Comparison of ENCODE assay signal across 8 mouse cellular contexts in genomic region chr2:172346933-172347611, GRCm38 (mm10). TPM values are rescaled to one million over a fixed set of nuclear protein-coding genes. Genes with fewer than 3 reads are reported as not detected.
DNase-seq lines count a peak whose midpoint lies in the region; ATAC-seq and TF ChIP-seq lines count a peak whose summit lies in the region.

No protein-coding gene starts in this region.

- 59% methylated on average over 8 of the region's 8 CpGs for WGBS in heart, embryonic 15.5 days
- WGBS in heart, adult 2 months: 87% methylated on average over 8 of the region's 8 CpGs
- 65% methylated on average over 8 of the region's 8 CpGs for WGBS in hindbrain, embryonic 16.5 days
- 71% methylated on average over 8 of the region's 8 CpGs for WGBS in midbrain, postnatal 0 days

- no peaks in the 10 kb centered on the region for H3K27me3 ChIP-seq in heart, embryonic 15.5 days
- H3K27me3 ChIP-seq in heart, adult 2 months (ENCODE audit: control insufficient read depth, insufficient read depth, low read length): no peaks in the 10 kb centered on the region
- H3K27me3 ChIP-seq in hindbrain, embryonic 16.5 days (replicated peaks; ENCODE audit: control insufficient read depth, insufficient read depth, low read length): no peaks in the 10 kb centered on the region
- H3K27me3 ChIP-seq in midbrain, postnatal 0 days (ENCODE audit: insufficient read depth, low read length): no peaks in the 10 kb centered on the region

- intact Hi-C loops in heart, adult 2 months (cut with DNase I): loop anchor here (10.0 kb wide), 1 partner anchor 98 kb away; the partner anchor contains the start of gene Rtf2

- H3K9ac ChIP-seq in heart, embryonic 15.5 days: no peak overlapping the region
- no peak overlapping the region for H3K9ac ChIP-seq in heart, adult 2 months (ENCODE audit: low read depth, low read length)
- H3K9ac ChIP-seq in hindbrain, embryonic 16.5 days (ENCODE audit: low read depth, low read length): no peak overlapping the region
- no peak overlapping the region for H3K9ac ChIP-seq in midbrain, postnatal 0 days (replicated peaks; ENCODE audit: low read length, poor library complexity, severe bottlenecking)

- no peaks in the 10 kb centered on the region for H3K36me3 ChIP-seq in heart, embryonic 15.5 days
- H3K36me3 ChIP-seq in heart, adult 2 months (ENCODE audit: control insufficient read depth, insufficient read depth, low read length): no peaks in the 10 kb centered on the region
- no peaks in the 10 kb centered on the region for H3K36me3 ChIP-seq in hindbrain, embryonic 16.5 days (ENCODE audit: control insufficient read depth, insufficient read depth, low read length)
- no peaks in the 10 kb centered on the region for H3K36me3 ChIP-seq in midbrain, postnatal 0 days (ENCODE audit: insufficient read depth, low read length)

- TF ChIP-seq POLR2A in heart, adult 2 months (IDR thresholded peaks at IDR 0.05; ENCODE audit: insufficient read depth, low read depth, low read length): no peak

- TF ChIP-seq CTCF in heart, adult 2 months (IDR thresholded peaks at IDR 0.05): no peak
- TF ChIP-seq CTCF in midbrain, postnatal 0 days (IDR thresholded peaks at IDR 0.05): no peak

- H3K9me3 ChIP-seq in heart, embryonic 15.5 days (replicated peaks): no peaks in the 10 kb centered on the region
- no peaks in the 10 kb centered on the region for H3K9me3 ChIP-seq in hindbrain, embryonic 16.5 days (ENCODE audit: control insufficient read depth, low read length)
- no peaks in the 10 kb centered on the region for H3K9me3 ChIP-seq in midbrain, postnatal 0 days (ENCODE audit: low read length)

- ATAC-seq in heart, embryonic 15.5 days (replicated peaks; ENCODE audit: insufficient number of reproducible peaks, insufficient read depth, low FRiP score, low read depth): no peak
- no peak for ATAC-seq in hindbrain, embryonic 16.5 days
- ATAC-seq in midbrain, postnatal 0 days (ENCODE audit: low FRiP score): no peak

- peaks cover 34% of the 10 kb centered on the region for H3K4me1 ChIP-seq in heart, embryonic 15.5 days (replicated peaks)
- peaks cover 1% of the 10 kb centered on the region for H3K4me1 ChIP-seq in heart, adult 2 months (ENCODE audit: control insufficient read depth, insufficient read depth, low read length)
- H3K4me1 ChIP-seq in hindbrain, embryonic 16.5 days (ENCODE audit: control insufficient read depth, insufficient read depth, low read depth, low read length): peaks cover 22% of the 10 kb centered on the region
- H3K4me1 ChIP-seq in midbrain, postnatal 0 days (ENCODE audit: insufficient read depth, low read length): peaks cover 3% of the 10 kb centered on the region; the same call in 1 of the 2 replicates

- H3K4me3 ChIP-seq in heart, embryonic 15.5 days: peak overlapping the region; percentile 74; the same call in 1 of the 2 replicates
- H3K4me3 ChIP-seq in heart, adult 2 months: no peak overlapping the region
- no peak overlapping the region for H3K4me3 ChIP-seq in hindbrain, embryonic 16.5 days (ENCODE audit: low read length)
- peak overlapping the region; percentile 64; the same call in 1 of the 2 replicates for H3K4me3 ChIP-seq in midbrain, postnatal 0 days (ENCODE audit: low read depth, low read length)

- H3K4me2 ChIP-seq in heart, embryonic 15.5 days: peak overlapping the region; percentile 96
- H3K4me2 ChIP-seq in hindbrain, embryonic 16.5 days (ENCODE audit: low read length): peak overlapping the region; percentile 100
- peak overlapping the region; percentile 100 for H3K4me2 ChIP-seq in midbrain, postnatal 0 days (ENCODE audit: low read depth, low read length, poor library complexity, severe bottlenecking)

- no peaks in the 10 kb centered on the region for H3K79me2 ChIP-seq in heart, adult 2 months (replicated peaks; ENCODE audit: control insufficient read depth, insufficient read depth, low read length)

- DNase-seq in heart, adult 2 months: no peak
- DNase-seq in embryo, embryonic 10.5 days (ENCODE audit: low spot score): peak; percentile 42
- no peak for DNase-seq in midbrain, postnatal 0 days (ENCODE audit: low spot score)
- no peak for DNase-seq in left cerebral cortex, adult 8-10 months (ENCODE audit: low spot score in 2 of 2)
- no peak for DNase-seq in layer of hippocampus, adult 9-11 months
- no peak for DNase-seq in natural killer cell, adult 2 months (ENCODE audit: low spot score in 2 of 2)

- TF ChIP-seq EP300 in heart, adult 2 months (IDR thresholded peaks at IDR 0.05; ENCODE audit: insufficient read depth, low read depth, low read length): no peak

- H3K27ac ChIP-seq in heart, embryonic 15.5 days: no peak overlapping the region
- no peak overlapping the region for H3K27ac ChIP-seq in heart, adult 2 months
- H3K27ac ChIP-seq in hindbrain, embryonic 16.5 days (ENCODE audit: low read depth, low read length): no peak overlapping the region
- no peak overlapping the region for H3K27ac ChIP-seq in midbrain, postnatal 0 days (ENCODE audit: low read depth, low read length)

RNA-seq across cellular contexts. Expression of gene Fam210b, which starts 1.7 kb away (rescaled TPM):
- 15.8 and 18.1 TPM in 2 replicates for polyA plus RNA-seq in heart, embryonic 15.5 days (2015; fragmentation: Nextera tagmentation; extraction: Ambion mirVana)
- total RNA-seq in heart, adult 2 months (2021): 1 to 10 TPM; 5.4 to 6.1 TPM
- 6.4 and 9.4 TPM in 2 replicates for polyA plus RNA-seq in heart, adult 2 months (2012; rRNA removed)
- polyA plus RNA-seq in hindbrain, embryonic 16.5 days (2015; fragmentation: Nextera tagmentation; extraction: Ambion mirVana): 18.8 and 20.8 TPM in 2 replicates
- total RNA-seq in midbrain, postnatal 0 days (2014; rRNA removed): 10.2 and 10.8 TPM in 2 replicates
- polyA plus RNA-seq in midbrain, postnatal 0 days (2015; fragmentation: Nextera tagmentation; extraction: Ambion mirVana): 21.1 and 21.9 TPM in 2 replicates
- total RNA-seq in left cerebral cortex, adult 8-10 months (2022): 10 to 100 TPM; 14.2 to 17.6 (median 16.2) TPM

RNA-seq across cellular contexts. Expression of gene Aurka, which starts 23.3 kb away (rescaled TPM):
- polyA plus RNA-seq in heart, embryonic 15.5 days (2015; fragmentation: Nextera tagmentation; extraction: Ambion mirVana): 76.8 and 82.2 TPM in 2 replicates
- total RNA-seq in heart, adult 2 months (2021): under 1 TPM; 0.42 to 0.45 TPM
- polyA plus RNA-seq in heart, adult 2 months (2012; rRNA removed): 0.53 and 1.4 TPM in 2 replicates
- polyA plus RNA-seq in hindbrain, embryonic 16.5 days (2015; fragmentation: Nextera tagmentation; extraction: Ambion mirVana): 17.0 and 20.8 TPM in 2 replicates
- total RNA-seq in midbrain, postnatal 0 days (2014; rRNA removed): 4.2 and 7.6 TPM in 2 replicates
- polyA plus RNA-seq in midbrain, postnatal 0 days (2015; fragmentation: Nextera tagmentation; extraction: Ambion mirVana): 5.9 and 6.2 TPM in 2 replicates
- total RNA-seq in left cerebral cortex, adult 8-10 months (2022): 1 to 10 TPM in 3 of 4 experiments, under 1 TPM in 1; 0.93 to 2.3 (median 1.8) TPM

RNA-seq across cellular contexts. Expression of gene Cstf1, which starts 23.4 kb away (rescaled TPM):
- polyA plus RNA-seq in heart, embryonic 15.5 days (2015; fragmentation: Nextera tagmentation; extraction: Ambion mirVana): 24.2 and 29.8 TPM in 2 replicates
- 10 to 100 TPM; 16.3 TPM for total RNA-seq in heart, adult 2 months (2021)
- polyA plus RNA-seq in heart, adult 2 months (2012; rRNA removed): 19.3 and 23.5 TPM in 2 replicates
- 20.8 and 23.8 TPM in 2 replicates for polyA plus RNA-seq in hindbrain, embryonic 16.5 days (2015; fragmentation: Nextera tagmentation; extraction: Ambion mirVana)
- total RNA-seq in midbrain, postnatal 0 days (2014; rRNA removed): 26.6 and 28.0 TPM in 2 replicates
- 25.0 and 27.0 TPM in 2 replicates for polyA plus RNA-seq in midbrain, postnatal 0 days (2015; fragmentation: Nextera tagmentation; extraction: Ambion mirVana)
- total RNA-seq in left cerebral cortex, adult 8-10 months (2022): 10 to 100 TPM; 24.8 to 36.1 (median 29.7) TPM

RNA-seq across cellular contexts. Expression of gene Cass4, which starts 46.5 kb away (rescaled TPM):
- 0.26 and 0.91 TPM in 2 replicates for polyA plus RNA-seq in heart, embryonic 15.5 days (2015; fragmentation: Nextera tagmentation; extraction: Ambion mirVana)
- under 1 TPM; 0.36 to 0.57 TPM for total RNA-seq in heart, adult 2 months (2021)
- 0.38 and 0.39 TPM in 2 replicates for polyA plus RNA-seq in heart, adult 2 months (2012; rRNA removed)
- 0.06 and 0.19 TPM in 2 replicates for polyA plus RNA-seq in hindbrain, embryonic 16.5 days (2015; fragmentation: Nextera tagmentation; extraction: Ambion mirVana)
- total RNA-seq in midbrain, postnatal 0 days (2014; rRNA removed): 0.05 and 0.52 TPM in 2 replicates
- polyA plus RNA-seq in midbrain, postnatal 0 days (2015; fragmentation: Nextera tagmentation; extraction: Ambion mirVana): 0.07 and 0.11 TPM in 2 replicates
- total RNA-seq in left cerebral cortex, adult 8-10 months (2022): under 1 TPM; 0.19 to 0.46 (median 0.37) TPM

Comparison
In these comparisons a context has a peak if more than half of its experiments do, and no peak if none do; other contexts are left out.
1. H3K4me3 ChIP-seq: peak in heart, embryonic 15.5 days (single experiment) and midbrain, postnatal 0 days (single experiment); none in heart, adult 2 months (single experiment) and hindbrain, embryonic 16.5 days (single experiment).
2. Peak in every context shown above with its lines, with median percentiles within 50 percentile points of each other: H3K4me2 ChIP-seq.